Mouse (Mus musculus) embryonic facial prominence, embryonic 12.5 days (tissue): Measurements from ENCODE around the gene Smtn. TPM values are rescaled to one million over a fixed set of nuclear protein-coding genes. Genes with fewer than 3 reads are reported as not detected.
A peak's percentile ranks its signal among the peaks of the same experiment; 100 is the strongest.

ENCODE experiments used
- ATAC-seq: fragments of 200-750 bp; cut with Nextera tagmentation; 2 replicates; pipeline ENCODE4 v1.8.0; 2017; ENCODE audit not compliant: insufficient number of reproducible peaks, insufficient read depth, low FRiP score, low TSS enrichment
- H3K27ac ChIP-seq: fragments of 300-500 bp; sonication (generic); 2 replicates; pipeline ENCODE4 v1.5.1; 2016; ENCODE audit warnings: mild to moderate bottlenecking
- H3K27me3 ChIP-seq: fragments of 300-500 bp; sonication (generic); 2 replicates; pipeline ENCODE4 v1.6.1; 2016; ENCODE audit warnings: mild to moderate bottlenecking, moderate library complexity
- H3K36me3 ChIP-seq: fragments of 300-500 bp; sonication (generic); 2 replicates; pipeline ENCODE4 v1.6.1; 2016; ENCODE audit warnings: mild to moderate bottlenecking
- H3K4me1 ChIP-seq: fragments of 300-500 bp; sonication (generic); 2 replicates; pipeline ENCODE4 v1.6.1; 2016
- H3K4me2 ChIP-seq: fragments of 300-500 bp; sonication (generic); replicated peaks from 2 replicates; pipeline ENCODE4 v1.6.1; 2016; ENCODE audit warnings: mild to moderate bottlenecking, moderate library complexity
- H3K4me3 ChIP-seq: fragments of 300-500 bp; sonication (generic); 2 replicates; pipeline ENCODE4 v1.5.1; 2016; ENCODE audit warnings: mild to moderate bottlenecking
- H3K9ac ChIP-seq: fragments of 300-500 bp; sonication (generic); 2 replicates; pipeline ENCODE4 v1.6.1; 2016; ENCODE audit warnings: mild to moderate bottlenecking, moderate library complexity
- H3K9me3 ChIP-seq: fragments of 300-500 bp; sonication (generic); 2 replicates; pipeline ENCODE4 v1.6.1; 2016; ENCODE audit warnings: mild to moderate bottlenecking, moderate library complexity
- WGBS: fragments of 180-500 bp; shearing (Covaris S2); methylation state at CpG from one replicate; pipeline ENCODE4 v1.1.7; 2016; 5-methylcytosine and 5-hydroxymethylcytosine counted together
- polyA plus RNA-seq: library from polyadenylated mRNA; unstranded; fragments of >200 nt; fragmentation: Nextera tagmentation; extraction: Ambion mirVana; gene quantifications from 2 replicates; pipeline ENCODE4 v1.2.1, GENCODE M21; 2016

Smtn gene
- polyA plus RNA-seq, 1 experiment from 2014 or later, result 55.7 TPM

DNA sequence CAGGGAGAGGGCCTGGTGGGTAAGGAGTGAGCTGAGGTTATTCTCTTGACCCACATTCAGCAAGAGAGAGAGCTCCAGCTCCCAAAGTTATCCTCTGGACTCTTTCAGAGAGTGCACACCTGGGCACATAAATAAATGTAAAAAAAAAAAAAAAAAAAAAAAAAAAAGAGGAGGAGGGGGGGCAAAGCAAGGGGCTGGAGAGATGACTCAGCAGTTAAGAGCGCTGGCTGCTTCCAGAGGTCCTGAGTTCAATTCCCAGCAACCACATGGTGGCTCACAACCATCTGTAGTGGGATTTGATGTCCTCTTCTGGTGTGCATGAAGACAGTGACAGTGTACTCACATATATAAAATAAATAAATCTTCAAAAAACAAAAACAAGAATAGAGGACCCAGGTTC is 43.1 kb downstream of the Smtn start:
- Histone ChIP-seq H3K9me3 (no peaks in the 10 kb centered on the region), H3K27ac (no peak overlapping the region), H3K4me2 (no peak overlapping the region), H3K4me3 (no peak overlapping the region), H3K9ac (no peak overlapping the region), H3K4me1 (no peaks in the 10 kb centered on the region), H3K27me3 (0 out of 2 replicates have a peak, but pooled peaks cover 4% of the 10 kb centered on the region), H3K36me3 (no peaks in the 10 kb centered on the region)
- ATAC-seq, result no peak
- 88% methylated on average over 1 of the region's 1 CpGs for WGBS

GRCm38 (mm10) chr11:3496756-3497155 is 43.7 kb downstream of the Smtn start:
- H3K9me3 ChIP-seq, result no peaks in the 10 kb centered on the region
- no peak overlapping the region for H3K4me3 ChIP-seq
- H3K27ac ChIP-seq, result no peak overlapping the region
- no peak overlapping the region for H3K9ac ChIP-seq
- no peak overlapping the region for H3K4me2 ChIP-seq
- H3K4me1 ChIP-seq, result no peaks in the 10 kb centered on the region
- no peak for ATAC-seq
- WGBS, result 40% methylated on average over 5 of the region's 5 CpGs
- H3K36me3 ChIP-seq, result no peaks in the 10 kb centered on the region
- 0 out of 2 replicates have a peak, but pooled peaks cover 4% of the 10 kb centered on the region for H3K27me3 ChIP-seq

DNA sequence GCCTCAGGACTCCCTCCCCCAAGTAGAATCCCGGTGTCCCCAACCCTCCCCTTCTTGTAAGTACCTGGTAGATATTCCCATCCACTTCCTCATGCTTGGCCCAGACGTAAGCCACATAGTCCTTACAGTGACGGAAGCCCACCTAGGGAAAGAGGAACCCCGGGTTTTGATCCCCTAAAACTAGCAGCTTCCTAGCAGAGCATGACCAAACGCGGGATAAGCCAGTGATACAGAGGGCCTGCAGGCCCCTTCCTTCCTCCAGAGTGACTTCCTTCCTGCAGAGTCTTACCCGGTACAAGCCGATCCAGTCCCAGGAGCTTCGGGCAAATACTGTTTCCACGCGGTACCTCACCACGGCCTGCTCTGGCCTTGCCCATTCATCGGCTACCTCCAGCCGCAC is 44.9 kb downstream of the Smtn start:
- Histone ChIP-seq H3K4me1 (no peaks in the 10 kb centered on the region), H3K36me3 (no peaks in the 10 kb centered on the region), H3K9me3 (no peaks in the 10 kb centered on the region), H3K27ac (no peak overlapping the region), H3K4me3 (no peak overlapping the region), H3K27me3 (0 out of 2 replicates have a peak, but pooled peaks cover 2% of the 10 kb centered on the region), H3K9ac (no peak overlapping the region), H3K4me2 (no peak overlapping the region)
- WGBS, result 89% methylated on average over 14 of the region's 14 CpGs
- no peak for ATAC-seq

DNA sequence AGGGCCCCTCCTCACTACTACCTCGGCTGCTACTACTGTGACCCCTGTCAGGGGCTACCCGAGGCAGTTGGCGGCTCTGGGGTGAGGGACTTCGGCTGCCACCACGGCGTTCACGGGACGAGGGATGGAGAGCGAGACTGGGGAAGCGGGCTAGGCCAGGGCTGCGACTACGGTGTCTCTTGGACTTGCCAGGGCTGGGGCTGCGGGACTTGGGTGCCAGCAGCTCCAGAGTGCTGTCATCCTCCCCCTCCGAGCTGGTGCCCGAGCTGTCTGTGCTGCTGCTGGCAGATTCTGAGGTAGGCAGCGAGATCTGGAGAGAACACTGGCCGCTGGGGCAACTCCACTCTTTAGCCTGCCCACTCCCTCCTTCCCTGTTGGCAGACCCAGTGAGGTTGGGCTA is 45.6 kb downstream of the Smtn start:
- Histone ChIP-seq H3K27ac (no peak overlapping the region), H3K36me3 (no peaks in the 10 kb centered on the region), H3K27me3 (no peaks in the 10 kb centered on the region), H3K4me2 (no peak overlapping the region), H3K4me1 (no peaks in the 10 kb centered on the region), H3K9ac (no peak overlapping the region; the same call in 1 of the 2 replicates), H3K9me3 (no peaks in the 10 kb centered on the region), H3K4me3 (no peak overlapping the region)
- peak; percentile 32; the same call in 1 of the 2 replicates for ATAC-seq
- 81% methylated on average over 17 of the region's 17 CpGs for WGBS

DNA sequence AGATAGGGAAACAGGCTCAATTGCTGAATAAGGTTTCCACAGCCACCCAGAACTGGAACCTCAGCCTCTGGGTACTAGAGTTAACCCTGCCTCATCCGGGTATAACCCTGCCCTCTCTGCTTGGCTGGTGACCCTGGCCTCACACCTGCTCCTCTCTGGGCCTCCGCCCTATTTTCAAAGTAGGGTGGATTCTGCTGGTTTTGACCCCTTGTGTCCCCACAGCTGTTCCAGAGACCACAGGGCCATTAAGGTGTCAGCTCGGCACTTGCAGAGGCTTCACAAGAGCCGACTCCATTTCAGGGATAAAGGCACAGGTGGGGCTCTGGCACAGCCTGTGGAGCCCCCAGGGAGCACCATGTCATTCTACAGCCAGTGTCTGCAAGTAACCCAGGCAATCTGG is 47.7 kb downstream of the Smtn start:
- H3K27me3 ChIP-seq, result no peaks in the 10 kb centered on the region
- H3K36me3 ChIP-seq, result no peaks in the 10 kb centered on the region
- 72% methylated on average over 4 of the region's 4 CpGs for WGBS
- ATAC-seq, result no peak
- H3K4me1 ChIP-seq, result 0 out of 2 replicates have a peak, but pooled peaks cover 4% of the 10 kb centered on the region
- no peaks in the 10 kb centered on the region for H3K9me3 ChIP-seq
- no peak overlapping the region for H3K27ac ChIP-seq
- no peak overlapping the region for H3K9ac ChIP-seq
- no peak overlapping the region for H3K4me3 ChIP-seq
- no peak overlapping the region for H3K4me2 ChIP-seq

DNA sequence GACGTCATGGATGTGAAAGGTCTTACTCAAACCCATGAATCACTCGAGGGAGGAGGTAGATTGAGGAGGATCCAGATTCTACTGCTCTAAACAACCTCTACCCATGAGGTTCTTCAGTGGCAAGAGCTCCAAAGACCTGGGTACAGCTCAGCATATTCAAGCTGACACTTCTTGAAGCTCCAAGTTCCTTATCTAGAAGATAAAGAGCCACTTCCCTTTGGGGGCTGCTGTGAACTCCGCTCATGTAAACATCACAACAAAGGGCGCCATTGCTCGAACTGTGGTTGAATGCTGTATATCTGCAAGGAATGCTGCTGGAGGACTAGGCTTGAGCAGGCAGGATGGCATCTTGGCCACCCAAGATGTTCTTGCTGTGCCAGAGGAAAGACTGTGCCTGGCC is 51.4 kb downstream of the Smtn start:
- Histone ChIP-seq H3K4me1 (0 out of 2 replicates have a peak, but pooled peaks cover 6% of the 10 kb centered on the region), H3K36me3 (no peaks in the 10 kb centered on the region), H3K4me3 (no peak overlapping the region), H3K9ac (no peak overlapping the region), H3K9me3 (no peaks in the 10 kb centered on the region), H3K4me2 (no peak overlapping the region), H3K27me3 (no peaks in the 10 kb centered on the region), H3K27ac (no peak overlapping the region)
- no peak for ATAC-seq
- 80% methylated on average over 5 of the region's 5 CpGs for WGBS

DNA sequence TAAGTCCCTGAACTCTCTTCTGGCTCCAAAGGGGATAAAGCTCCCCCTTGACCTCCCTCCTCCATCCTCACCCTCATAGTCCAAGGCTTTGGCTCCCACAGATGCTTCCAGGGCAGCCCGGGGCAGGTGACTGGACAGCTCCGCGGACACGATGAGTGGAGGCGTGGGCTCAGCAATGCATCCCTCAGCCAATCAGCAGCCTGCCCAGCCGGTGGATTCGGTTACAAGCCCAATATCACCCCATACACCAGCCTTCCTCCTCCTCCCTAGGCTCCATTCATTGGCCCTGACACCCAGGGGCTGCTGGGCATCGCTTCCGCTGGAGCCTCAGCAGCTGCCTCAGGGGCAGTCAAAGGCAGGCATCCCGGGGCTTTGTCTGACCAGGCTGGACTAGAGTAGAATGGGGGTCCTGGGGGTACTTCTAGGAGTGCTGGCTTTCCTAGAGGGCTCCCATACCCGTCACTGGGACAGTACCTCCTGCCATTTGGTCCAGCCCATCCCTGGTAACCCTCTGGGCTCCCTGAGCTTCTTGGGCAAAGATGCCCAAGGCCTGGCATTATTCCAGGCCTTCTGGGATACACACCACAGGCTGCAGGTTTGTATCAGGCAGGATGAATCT is 52.4 kb downstream of the Smtn start, which contains the start of gene Pla2g3:
Gene Pla2g3 (plus strand): TSS at position 333 of the 619 bp plus-strand sequence.
- Histone ChIP-seq H3K9ac (no peak within 1 kb of the TSS), H3K4me3 (no peak within 1 kb of the TSS), H3K4me1 (0 out of 2 replicates have a peak, but pooled peaks cover 6% of the 10 kb centered on the region), H3K36me3 (no peaks in the 10 kb centered on the region), H3K4me2 (no peak within 1 kb of the TSS), H3K27ac (no peak within 1 kb of the TSS), H3K9me3 (no peaks in the 10 kb centered on the region), H3K27me3 (no peaks in the 10 kb centered on the region)
- WGBS, result 24% methylated on average over 11 of the region's 11 CpGs
- 0 out of 2 replicates have a peak, but pooled peaks have one; percentile 37 for ATAC-seq

- H3K4me1 ChIP-seq, result 0 out of 2 replicates have a peak, but pooled peaks cover 6% of the 10 kb centered on the region
- no peaks in the 10 kb centered on the region for H3K36me3 ChIP-seq
- ATAC-seq, result no peak
- no peaks in the 10 kb centered on the region for H3K9me3 ChIP-seq
- H3K27ac ChIP-seq, result no peak overlapping the region
- H3K27me3 ChIP-seq, result no peaks in the 10 kb centered on the region
- H3K9ac ChIP-seq, result no peak overlapping the region
- H3K4me2 ChIP-seq, result no peak overlapping the region
- no peak overlapping the region for H3K4me3 ChIP-seq
- 77% methylated on average over 7 of the region's 7 CpGs for WGBS
These were observed 54.1 kb downstream of the Smtn start for GRCm38 (mm10) chr11:3486349-3486748.

GRCm38 (mm10) chr11:3483980-3484642 is 56.3 kb downstream of the Smtn start:
- Histone ChIP-seq H3K9me3 (no peaks in the 10 kb centered on the region), H3K4me1 (0 out of 2 replicates have a peak, but pooled peaks cover 6% of the 10 kb centered on the region), H3K4me3 (no peak overlapping the region), H3K36me3 (no peaks in the 10 kb centered on the region), H3K4me2 (no peak overlapping the region), H3K27ac (no peak overlapping the region), H3K9ac (no peak overlapping the region), H3K27me3 (no peaks in the 10 kb centered on the region)
- no peak for ATAC-seq
- 66% methylated on average over 11 of the region's 11 CpGs for WGBS

DNA sequence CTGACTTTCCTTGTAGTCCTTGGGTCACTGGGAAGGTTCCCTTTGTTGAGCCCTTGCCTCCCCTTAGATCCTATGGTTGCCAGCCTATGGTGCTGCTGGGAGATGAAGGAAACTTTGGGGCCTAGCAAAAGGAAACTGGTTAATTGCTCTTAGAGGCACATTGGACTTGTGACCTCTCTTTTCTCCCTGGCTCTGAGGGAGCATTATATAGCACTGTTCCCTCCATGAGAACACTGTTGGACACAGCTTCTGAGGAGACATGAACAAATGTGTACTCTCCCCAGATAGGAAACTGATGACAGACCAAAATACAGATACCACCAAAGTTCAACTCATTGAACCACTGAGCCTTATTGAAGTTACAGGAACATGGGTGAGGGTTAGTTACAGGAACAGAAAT is 64.9 kb downstream of the Smtn start:
- Histone ChIP-seq H3K27me3 (no peaks in the 10 kb centered on the region), H3K4me3 (no peak overlapping the region), H3K4me1 (no peaks in the 10 kb centered on the region), H3K4me2 (no peak overlapping the region), H3K27ac (no peak overlapping the region), H3K9ac (no peak overlapping the region), H3K9me3 (no peaks in the 10 kb centered on the region), H3K36me3 (no peaks in the 10 kb centered on the region)
- no peak for ATAC-seq

- H3K4me2 ChIP-seq, result no peak overlapping the region
- no peaks in the 10 kb centered on the region for H3K4me1 ChIP-seq
- no peaks in the 10 kb centered on the region for H3K27me3 ChIP-seq
- no peaks in the 10 kb centered on the region for H3K36me3 ChIP-seq
- no peak for ATAC-seq
- H3K27ac ChIP-seq, result no peak overlapping the region
- H3K4me3 ChIP-seq, result no peak overlapping the region
- H3K9ac ChIP-seq, result no peak overlapping the region
- WGBS, result 83% methylated on average over 7 of the region's 7 CpGs
- no peaks in the 10 kb centered on the region for H3K9me3 ChIP-seq
These were observed 65.8 kb downstream of the Smtn start for GRCm38 (mm10) chr11:3474480-3475115.

DNA sequence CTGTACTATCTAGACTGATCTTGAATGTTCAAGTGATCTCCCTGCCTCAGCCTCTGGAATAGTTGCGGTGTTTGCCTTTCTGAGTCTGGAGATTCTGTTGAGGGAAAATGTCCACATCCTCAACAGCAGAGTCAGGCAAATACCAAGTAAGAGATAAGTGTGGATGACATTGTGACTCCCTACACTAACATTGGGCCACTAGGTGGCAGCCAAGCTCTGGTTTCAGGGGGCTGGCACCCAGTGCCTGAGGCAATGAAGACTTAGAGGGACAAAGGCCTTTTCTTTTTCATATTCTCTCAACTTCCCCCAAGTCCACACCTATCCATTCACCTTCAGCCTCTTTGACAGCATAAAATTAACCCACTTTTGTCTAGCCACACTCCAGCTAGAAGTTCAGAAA is 67.9 kb downstream of the Smtn start:
- Histone ChIP-seq H3K4me2 (no peak overlapping the region), H3K36me3 (no peaks in the 10 kb centered on the region), H3K9me3 (no peaks in the 10 kb centered on the region), H3K4me3 (no peak overlapping the region), H3K9ac (no peak overlapping the region), H3K4me1 (no peaks in the 10 kb centered on the region), H3K27me3 (no peaks in the 10 kb centered on the region), H3K27ac (no peak overlapping the region)
- ATAC-seq, result no peak
- 33% methylated on average over 1 of the region's 1 CpGs for WGBS
